Mouse (Mus musculus) natural killer cell, adult 2 months (primary cell): ENCODE data around the gene Magix.
A peak's percentile ranks its signal among the peaks of the same experiment; 100 is the strongest.

Source experiments
- DNase-seq, 2 experiments: peaks; one replicate each; pipeline ENCODE4 v3.0.0; 2022; ENCODE audit warnings: low spot score in 2 of 2

Gene Magix

GRCm38 (mm10) chrX:7674284-7675000 lies 6.6 kb downstream of the Magix start:
- no peak for DNase-seq

GRCm38 (mm10) chrX:7673578-7674281 lies 7.3 kb downstream of the Magix start:
- DNase-seq: peak; percentile 29 to 53

- no peak for DNase-seq
Observed at GRCm38 (mm10) chrX:7672739-7673138, 8.3 kb downstream of the Magix start.

- peak; percentile 24 to 33 for DNase-seq
Observed at GRCm38 (mm10) chrX:7670921-7671623, 10.0 kb downstream of the Magix start, which contains the start of gene Plp2. Gene Plp2 (minus strand): TSS chrX:7671390.

- DNase-seq: peak; percentile 25 to 46
Observed at GRCm38 (mm10) chrX:7670390-7670881, 10.6 kb downstream of the Magix start.

- DNase-seq: no peak
Observed at GRCm38 (mm10) chrX:7665739-7666502, 15.1 kb downstream of the Magix start.

- DNase-seq: no peak
Observed at GRCm38 (mm10) chrX:7664791-7665190, 16.3 kb downstream of the Magix start.

GRCm38 (mm10) chrX:7662936-7663335 lies 18.1 kb downstream of the Magix start:
- DNase-seq: no peak

- DNase-seq: no peak
Observed at GRCm38 (mm10) chrX:7661086-7661485, 20.0 kb downstream of the Magix start.

- no peak for DNase-seq
Observed at GRCm38 (mm10) chrX:7658785-7659589, 22.1 kb downstream of the Magix start.

- DNase-seq: no peak
Observed at GRCm38 (mm10) chrX:7658031-7658784, 22.8 kb downstream of the Magix start.

GRCm38 (mm10) chrX:7657221-7657639 lies 23.8 kb downstream of the Magix start, which contains the start of gene Prickle3:
Gene Prickle3 (plus strand): TSS chrX:7657260.
- peak; percentile 26 to 49 for DNase-seq

- DNase-seq: peak; percentile 78 to 85
Observed at GRCm38 (mm10) chrX:7648671-7649304, 32.3 kb downstream of the Magix start.

- DNase-seq: peak; percentile 77 to 84
Observed at GRCm38 (mm10) chrX:7645349-7645748, 35.7 kb downstream of the Magix start.

- DNase-seq: no peak
Observed at GRCm38 (mm10) chrX:7640785-7641184, 40.3 kb downstream of the Magix start.

- no peak for DNase-seq
Observed at GRCm38 (mm10) chrX:7639536-7640325, 41.3 kb downstream of the Magix start.

- peak; percentile 53 to 81 for DNase-seq
Observed at GRCm38 (mm10) chrX:7638401-7639091, 42.5 kb downstream of the Magix start, which contains the start of gene Syp. Gene Syp (plus strand): TSS chrX:7638471.

- no peak for DNase-seq
Observed at GRCm38 (mm10) chrX:7635101-7635500, 46.0 kb downstream of the Magix start.
